Mouse (Mus musculus) C2C12 (cell line): ENCODE results near the gene Arhgef3. TPM values are rescaled to one million over a fixed set of nuclear protein-coding genes. Genes with fewer than 3 reads are reported as not detected.

Experiments used
- H3K27me3 ChIP-seq: one replicate; pipeline ENCODE4 v1.6.1; 2011; ENCODE audit not compliant: control insufficient read depth, insufficient read depth, insufficient read length
- H3K36me3 ChIP-seq: one replicate; pipeline ENCODE4 v1.6.1; 2011; ENCODE audit not compliant: control insufficient read depth, insufficient read depth
- H3K4me3 ChIP-seq: one replicate; pipeline ENCODE4 v1.5.1; 2011; ENCODE audit warnings: mild to moderate bottlenecking, control low read depth; ENCODE audit not compliant: poor library complexity, insufficient read depth, severe bottlenecking
- H3K79me2 ChIP-seq: one replicate; pipeline ENCODE4 v1.6.1; 2011; ENCODE audit not compliant: control insufficient read depth, insufficient read depth
- H3K79me3 ChIP-seq: one replicate; pipeline ENCODE4 v1.6.1; 2011; ENCODE audit warnings: low read depth, control low read depth
- H3ac ChIP-seq: one replicate; pipeline ENCODE3; 2011; ENCODE audit warnings: low read depth; ENCODE audit not compliant: control insufficient read depth, insufficient read length
- CEBPB ChIP-seq: IDR thresholded peaks from one replicate; pipeline ENCODE4 v1.6.1; 2011; ENCODE audit warnings: low read depth, mild to moderate bottlenecking, control low read depth, moderate library complexity
- CTCF ChIP-seq: IDR thresholded peaks from one replicate; pipeline ENCODE4 v1.5.1; 2011; ENCODE audit not compliant: control insufficient read depth, insufficient read depth, insufficient read length
- FOSL1 ChIP-seq: IDR thresholded peaks from one replicate; pipeline ENCODE4 v1.8.0; 2011; ENCODE audit warnings: mild to moderate bottlenecking, low read length; ENCODE audit not compliant: poor library complexity, insufficient read depth, severe bottlenecking
- MAX ChIP-seq: IDR thresholded peaks from one replicate; pipeline ENCODE4 v1.6.1; 2011; ENCODE audit warnings: mild to moderate bottlenecking, control low read depth
- MYOD1 ChIP-seq: IDR thresholded peaks from one replicate; pipeline ENCODE4 v1.6.1; 2011; ENCODE audit warnings: low read depth; ENCODE audit not compliant: control insufficient read depth, insufficient read length
- MYOG ChIP-seq: IDR thresholded peaks from one replicate; pipeline ENCODE4 v1.6.1; 2011; ENCODE audit not compliant: control insufficient read depth, insufficient read length; ENCODE audit errors: extremely low read depth
- USF1 ChIP-seq: IDR thresholded peaks from one replicate; pipeline ENCODE4 v1.6.1; 2011; ENCODE audit warnings: low read depth, mild to moderate bottlenecking, control low read depth, moderate library complexity
- polyA plus RNA-seq: library from polyadenylated mRNA; unstranded; fragments of >200 nt; fragmentation: generic; extraction: Trizol; gene quantifications from one replicate; pipeline ENCODE4 v1.2.1, GENCODE M21; 2012; ENCODE audit warnings: missing spikeins

Gene Arhgef3
- polyA plus RNA-seq, 1 experiment, result 1.1 TPM

- Histone ChIP-seq H3K79me3 (no peaks in the 10 kb centered on the region), H3K4me3 (no peak overlapping the region), H3K36me3 (no peaks in the 10 kb centered on the region), H3K79me2 (no peaks in the 10 kb centered on the region), H3ac (no peak overlapping the region), H3K27me3 (no peaks in the 10 kb centered on the region)
- TF ChIP-seq MAX, result no peak
- TF ChIP-seq CTCF, result no peak
- no peak for TF ChIP-seq MYOG
- TF ChIP-seq USF1, result no peak
- TF ChIP-seq MYOD1, result no peak
- TF ChIP-seq CEBPB, result no peak
- TF ChIP-seq FOSL1, result no peak
Observed at GRCm38 (mm10) chr14:27378669-27379068, 264.0 kb downstream of the Arhgef3 start.

- Histone ChIP-seq H3K36me3 (no peaks in the 10 kb centered on the region), H3K27me3 (no peaks in the 10 kb centered on the region), H3K4me3 (no peak overlapping the region), H3K79me2 (no peaks in the 10 kb centered on the region), H3K79me3 (no peaks in the 10 kb centered on the region), H3ac (no peak overlapping the region)
- TF ChIP-seq FOSL1 (no peak), MAX (no peak), MYOG (no peak), USF1 (no peak), MYOD1 (no peak), CTCF (no peak)
Observed at GRCm38 (mm10) chr14:27379404-27379803, 264.7 kb downstream of the Arhgef3 start.

GRCm38 (mm10) chr14:27381459-27381858 is 266.8 kb downstream of the Arhgef3 start:
- H3ac ChIP-seq, result no peak overlapping the region
- no peaks in the 10 kb centered on the region for H3K27me3 ChIP-seq
- no peaks in the 10 kb centered on the region for H3K36me3 ChIP-seq
- no peak overlapping the region for H3K4me3 ChIP-seq
- H3K79me3 ChIP-seq, result no peaks in the 10 kb centered on the region
- H3K79me2 ChIP-seq, result no peaks in the 10 kb centered on the region
- no peak for TF ChIP-seq MYOG
- no peak for TF ChIP-seq USF1
- no peak for TF ChIP-seq MAX
- no peak for TF ChIP-seq FOSL1
- TF ChIP-seq CTCF, result no peak
- no peak for TF ChIP-seq MYOD1

GRCm38 (mm10) chr14:27383321-27383830 is 268.7 kb downstream of the Arhgef3 start:
- no peaks in the 10 kb centered on the region for H3K79me3 ChIP-seq
- H3K4me3 ChIP-seq, result no peak overlapping the region
- H3ac ChIP-seq, result no peak overlapping the region
- no peaks in the 10 kb centered on the region for H3K79me2 ChIP-seq
- H3K36me3 ChIP-seq, result no peaks in the 10 kb centered on the region
- no peaks in the 10 kb centered on the region for H3K27me3 ChIP-seq
- TF ChIP-seq CTCF, result no peak
- TF ChIP-seq CEBPB, result no peak
- no peak for TF ChIP-seq USF1
- TF ChIP-seq FOSL1, result no peak
- TF ChIP-seq MYOG, result no peak
- TF ChIP-seq MYOD1, result no peak
- TF ChIP-seq MAX, result no peak

GRCm38 (mm10) chr14:27384143-27384542 is 269.4 kb downstream of the Arhgef3 start:
- H3ac ChIP-seq, result no peak overlapping the region
- no peaks in the 10 kb centered on the region for H3K79me2 ChIP-seq
- TF ChIP-seq MYOD1 (no peak), CEBPB (no peak), MAX (no peak), FOSL1 (no peak), USF1 (no peak), MYOG (no peak), CTCF (no peak)

GRCm38 (mm10) chr14:27388616-27389015 is 273.9 kb downstream of the Arhgef3 start:
- TF ChIP-seq USF1 (no peak), MYOD1 (no peak)
- Histone ChIP-seq H3K4me3 (no peak overlapping the region), H3K36me3 (no peaks in the 10 kb centered on the region), H3K79me2 (no peaks in the 10 kb centered on the region), H3ac (no peak overlapping the region), H3K79me3 (no peaks in the 10 kb centered on the region), H3K27me3 (no peaks in the 10 kb centered on the region)

More at GRCm38 (mm10) chr14:27384143-27384542, 269.4 kb downstream of the Arhgef3 start:
- Histone ChIP-seq H3K79me3 (no peaks in the 10 kb centered on the region), H3K27me3 (no peaks in the 10 kb centered on the region), H3K36me3 (no peaks in the 10 kb centered on the region), H3K4me3 (no peak overlapping the region)
